Mouse (Mus musculus) spleen, adult 2 months (tissue): ENCODE measurements around the gene Gsdma. TPM values are rescaled to one million over a fixed set of nuclear protein-coding genes. Genes with fewer than 3 reads are reported as not detected.
"Not testable (repeated sequence)": the region's sequence is repeated elsewhere in the genome, so short reads cannot be mapped to it uniquely, and the experiment has no call there.

Experiments
- DNase-seq, 2 experiments: peaks; one replicate each; pipeline versions ENCODE4 v3.0.0 to v3.0.0-alpha.2; 2012 to 2021; ENCODE audit warnings: low spot score in 2 of 2, low read depth in 1 of 2
- H3K27ac ChIP-seq: fragments of 200-500 bp; 2 replicates; pipeline ENCODE4 v1.5.1; 2012; ENCODE audit warnings: low read length, inconsistent platforms; ENCODE audit not compliant: insufficient read depth
- H3K27me3 ChIP-seq: fragments of 200-500 bp; 2 replicates; pipeline ENCODE4 v1.6.1; 2012; ENCODE audit warnings: mild to moderate bottlenecking, moderate library complexity, low read length, inconsistent platforms; ENCODE audit not compliant: control insufficient read depth, insufficient read depth
- H3K36me3 ChIP-seq: fragments of 200-500 bp; 2 replicates; pipeline ENCODE4 v1.6.1; 2012; ENCODE audit warnings: mild to moderate bottlenecking, low read length, inconsistent platforms; ENCODE audit not compliant: control insufficient read depth, insufficient read depth
- H3K4me1 ChIP-seq: fragments of 200-500 bp; 2 replicates; pipeline ENCODE4 v1.6.1; 2011; ENCODE audit warnings: inconsistent platforms; ENCODE audit not compliant: control insufficient read depth, insufficient read depth, insufficient read length
- H3K4me3 ChIP-seq: fragments of 200-500 bp; 2 replicates; pipeline ENCODE4 v1.5.1; 2011; ENCODE audit warnings: mild to moderate bottlenecking, inconsistent platforms; ENCODE audit not compliant: insufficient read depth, insufficient read length; ENCODE audit errors: extremely low read depth
- CTCF ChIP-seq: fragments of 200-500 bp; IDR thresholded peaks from 2 replicates; pipeline ENCODE4 v1.5.1; 2011; ENCODE audit warnings: mild to moderate bottlenecking, inconsistent platforms; ENCODE audit not compliant: insufficient read depth, insufficient read length, insufficient replicate concordance; ENCODE audit errors: extremely low read depth
- POLR2A ChIP-seq: fragments of 200-500 bp; IDR thresholded peaks from 2 replicates; pipeline ENCODE4 v1.6.1; 2011; ENCODE audit warnings: low read depth, low read length, inconsistent platforms
- WGBS: fragments of 180-500 bp; shearing (Covaris S2); methylation state at CpG from one replicate; pipeline ENCODE4 v1.1.7; 2018; 5-methylcytosine and 5-hydroxymethylcytosine counted together
- polyA plus RNA-seq: library from polyadenylated mRNA; depleted of rRNA; stranded (reverse); fragments of >200 nt; gene quantifications from 2 replicates; pipeline ENCODE4 v1.2.3, GENCODE M21; 2012

The Gsdma gene
- polyA plus RNA-seq, 1 experiment = not detected

- H3K4me1 ChIP-seq = no peaks in the 10 kb centered on the region
- TF ChIP-seq POLR2A (no peak), CTCF (no peak)
- 70% methylated on average over 1 of the region's 1 CpGs for WGBS
- no peak overlapping the region for H3K27ac ChIP-seq
- no peak overlapping the region for H3K4me3 ChIP-seq
- DNase-seq = no peak
- H3K27me3 ChIP-seq = no peaks in the 10 kb centered on the region; the same call in 1 of the 2 replicates
- no peaks in the 10 kb centered on the region for H3K36me3 ChIP-seq
Measured at GRCm38 (mm10) chr11:98637501-98637900, 26.6 kb upstream of the Gsdma start.

- WGBS = 54% methylated on average over 5 of the region's 5 CpGs
- Histone ChIP-seq H3K27ac (no peak overlapping the region), H3K4me3 (no peak overlapping the region), H3K36me3 (no peaks in the 10 kb centered on the region), H3K27me3 (no peaks in the 10 kb centered on the region), H3K4me1 (no peaks in the 10 kb centered on the region)
- TF ChIP-seq CTCF = no peak
- TF ChIP-seq POLR2A = no peak
- DNase-seq = no peak
Measured at GRCm38 (mm10) chr11:98640091-98640490, 24.1 kb upstream of the Gsdma start.

DNA sequence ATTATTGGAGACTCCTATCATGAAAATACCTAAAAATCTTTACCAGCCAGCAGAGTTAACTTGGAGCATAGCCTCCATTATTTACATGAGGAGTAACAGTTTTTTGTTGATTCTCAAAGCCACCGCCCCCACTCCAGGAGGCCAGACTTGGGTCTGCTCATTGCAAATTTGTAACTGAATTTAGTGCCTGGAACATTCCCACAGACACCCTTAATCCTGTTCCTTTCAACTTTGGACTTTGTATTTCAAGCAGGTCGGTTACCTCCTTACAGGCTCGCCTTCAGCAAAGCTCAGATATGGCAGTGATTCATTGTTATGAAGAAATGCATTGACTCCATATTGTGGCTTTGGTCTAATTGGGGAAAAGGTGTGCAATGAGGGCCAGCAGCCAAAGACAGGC is 19.4 kb upstream of the Gsdma start:
- Histone ChIP-seq H3K27ac (no peak overlapping the region), H3K27me3 (no peaks in the 10 kb centered on the region), H3K36me3 (no peaks in the 10 kb centered on the region), H3K4me3 (no peak overlapping the region), H3K4me1 (no peaks in the 10 kb centered on the region)
- TF ChIP-seq POLR2A (no peak), CTCF (no peak)
- DNase-seq = no peak
- 91% methylated on average over 3 of the region's 3 CpGs for WGBS

DNA sequence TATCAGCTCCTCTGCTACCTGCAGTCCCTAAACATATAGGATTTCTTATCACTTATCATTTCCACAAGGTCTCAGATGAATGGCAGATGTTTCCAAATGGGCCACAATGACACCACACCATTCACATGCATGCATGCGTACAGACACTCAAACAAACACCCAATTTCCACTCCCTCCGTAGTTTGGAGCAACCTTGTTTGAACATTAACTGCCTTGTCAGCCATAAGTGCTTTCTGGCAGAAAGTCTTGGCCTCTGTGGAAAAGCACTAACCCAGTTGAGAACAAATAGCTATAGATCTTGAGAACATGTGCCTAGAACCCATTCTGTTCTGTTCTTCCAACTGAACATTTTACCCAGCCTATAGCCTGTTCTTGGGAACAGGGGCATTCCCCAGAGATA is 18.2 kb upstream of the Gsdma start:
- 78% methylated on average over 2 of the region's 2 CpGs for WGBS
- Histone ChIP-seq H3K4me3 (no peak overlapping the region), H3K36me3 (no peaks in the 10 kb centered on the region), H3K27me3 (no peaks in the 10 kb centered on the region), H3K27ac (no peak overlapping the region), H3K4me1 (no peaks in the 10 kb centered on the region)
- DNase-seq = no peak
- TF ChIP-seq CTCF (no peak), POLR2A (no peak)

- Histone ChIP-seq H3K4me1 (no peaks in the 10 kb centered on the region), H3K27me3 (no peaks in the 10 kb centered on the region), H3K4me3 (no peak within 1 kb of the TSS), H3K36me3 (no peaks in the 10 kb centered on the region), H3K27ac (no peak within 1 kb of the TSS)
- TF ChIP-seq POLR2A (no peak), CTCF (no peak)
- DNase-seq = no peak
- 67% methylated on average over 2 of the region's 2 CpGs for WGBS
Measured at GRCm38 (mm10) chr11:98646459-98646858, 17.7 kb upstream of the Gsdma start, which contains the start of gene Gsdma2. TSS of gene Gsdma2 (plus strand) at chr11:98646759.

GRCm38 (mm10) chr11:98655076-98655475 is 9.1 kb upstream of the Gsdma start:
- 13% methylated on average over 7 of the region's 7 CpGs for WGBS
- not testable (repeated sequence) for H3K4me3 ChIP-seq, H3K27ac ChIP-seq, H3K27me3 ChIP-seq, H3K4me1 ChIP-seq, H3K36me3 ChIP-seq
- peak; percentile 53; the same call in 1 of the 2 replicates for TF ChIP-seq CTCF
- peak; percentile 14 to 34 for DNase-seq

DNA sequence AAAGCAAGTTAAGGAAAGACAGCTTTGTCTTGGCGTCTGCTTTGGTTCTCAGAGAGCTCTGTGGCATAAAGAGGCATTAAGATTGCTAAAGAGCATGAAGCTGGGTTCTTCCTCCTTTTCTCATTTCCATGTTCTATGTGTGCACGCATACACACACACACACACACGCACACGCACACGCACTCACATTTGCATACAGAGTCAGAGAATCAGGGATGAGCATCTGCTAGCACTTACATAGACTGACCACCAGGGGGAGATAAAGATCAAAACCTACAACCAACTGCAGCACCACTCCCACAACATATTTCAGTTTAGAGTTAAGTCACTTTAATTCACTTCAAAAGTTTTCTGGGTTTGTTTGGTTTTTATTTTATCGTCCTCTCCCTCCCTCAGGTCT is 3.6 kb upstream of the Gsdma start:
- TF ChIP-seq CTCF (peak; percentile 15; the same call in 1 of the 2 replicates), POLR2A (no peak)
- H3K4me3 ChIP-seq = no peak overlapping the region
- H3K27ac ChIP-seq = no peak overlapping the region
- no peaks in the 10 kb centered on the region; the same call in 1 of the 2 replicates for H3K4me1 ChIP-seq
- H3K36me3 ChIP-seq = no peaks in the 10 kb centered on the region
- 3% methylated on average over 6 of the region's 6 CpGs for WGBS
- DNase-seq = peak; percentile 9 to 67
- no peaks in the 10 kb centered on the region for H3K27me3 ChIP-seq
